Mouse (Mus musculus): ENCODE data around the gene Mef2a.

DNA sequence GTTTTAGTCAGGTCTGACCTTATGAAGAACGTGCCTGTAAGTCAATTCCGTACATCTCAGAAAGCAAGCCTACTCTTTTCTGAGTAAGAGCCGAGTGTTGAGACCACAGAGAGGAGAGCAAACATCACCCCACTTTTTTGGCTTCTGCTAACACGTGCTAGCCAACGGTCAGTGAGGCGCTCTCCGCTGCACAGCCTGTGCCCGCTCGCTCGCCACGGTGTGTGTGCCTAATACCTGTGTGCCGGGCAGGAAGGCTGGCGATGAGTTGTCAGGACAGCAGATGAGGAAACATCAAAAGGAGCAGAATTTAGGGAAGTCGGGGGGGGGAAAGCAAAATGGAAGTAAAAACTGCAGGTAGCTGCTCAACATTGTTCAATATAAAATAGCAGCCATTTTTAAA lies 140.2 kb downstream of the Mef2a start:
- TF ChIP-seq CTCF (IDR thresholded peaks at IDR 0.05; ENCODE audit: borderline replicate concordance, control insufficient read depth, extremely low read depth, insufficient read depth, low read length, poor library complexity) (no peak), POLR2A (IDR thresholded peaks at IDR 0.05; ENCODE audit: control insufficient read depth, extremely low read depth, insufficient read depth, low read length, poor library complexity) (no peak)
